Mouse (Mus musculus) spleen, adult 2 months (tissue): Measurements from ENCODE around the gene Rhbdf2.

ENCODE experiments used
- CTCF ChIP-seq: fragments of 200-500 bp; IDR thresholded peaks from 2 replicates; pipeline ENCODE4 v1.5.1; 2011; ENCODE audit warnings: mild to moderate bottlenecking, inconsistent platforms; ENCODE audit not compliant: insufficient read depth, insufficient read length, insufficient replicate concordance; ENCODE audit errors: extremely low read depth
- POLR2A ChIP-seq: fragments of 200-500 bp; IDR thresholded peaks from 2 replicates; pipeline ENCODE4 v1.6.1; 2011; ENCODE audit warnings: low read depth, low read length, inconsistent platforms

- TF ChIP-seq CTCF (no peak), POLR2A (no peak)
Observed at GRCm38 (mm10) chr11:116657311-116658223, 30.7 kb upstream of the Rhbdf2 start.
